Mouse (Mus musculus): ENCODE measurements around the gene Fam47e.

The Fam47e gene

GRCm38 (mm10) chr5:92602691-92603690, 48.1 kb downstream of the Fam47e start, which contains the start of gene Stbd1:
Gene Stbd1 (plus strand): TSS chr5:92603041.
- no peak for DNase-seq (ENCODE audit: extremely low spot score, low read depth, low spot score)

- no peak for DNase-seq (ENCODE audit: extremely low spot score, low read depth, low spot score)
These were observed 49.8 kb downstream of the Fam47e start for GRCm38 (mm10) chr5:92604452-92605247.

GRCm38 (mm10) chr5:92607492-92608229, 52.8 kb downstream of the Fam47e start:
- no peak for DNase-seq (ENCODE audit: extremely low spot score, low read depth, low spot score)

- DNase-seq (ENCODE audit: extremely low spot score, low read depth, low spot score), result no peak
These were observed 57.9 kb downstream of the Fam47e start for GRCm38 (mm10) chr5:92612756-92613155.

GRCm38 (mm10) chr5:92621883-92622282, 67.0 kb downstream of the Fam47e start:
- no peak for DNase-seq (ENCODE audit: extremely low spot score, low read depth, low spot score)

GRCm38 (mm10) chr5:92627896-92628295, 73.0 kb downstream of the Fam47e start:
- no peak for DNase-seq (ENCODE audit: extremely low spot score, low read depth, low spot score)

- no peak for DNase-seq (ENCODE audit: extremely low spot score, low read depth, low spot score)
These were observed 78.7 kb downstream of the Fam47e start for GRCm38 (mm10) chr5:92633526-92633925.

- no peak for DNase-seq (ENCODE audit: extremely low spot score, low read depth, low spot score)
These were observed 80.0 kb downstream of the Fam47e start for GRCm38 (mm10) chr5:92634916-92635315.

- DNase-seq (ENCODE audit: extremely low spot score, low read depth, low spot score), result no peak
These were observed 81.0 kb downstream of the Fam47e start for GRCm38 (mm10) chr5:92635891-92636290.

- DNase-seq (ENCODE audit: extremely low spot score, low read depth, low spot score), result no peak
These were observed 86.0 kb downstream of the Fam47e start for GRCm38 (mm10) chr5:92640861-92641260.
